Mouse (Mus musculus): Measurements from ENCODE around the gene Robo4. TPM values are rescaled to one million over a fixed set of nuclear protein-coding genes. Genes with fewer than 3 reads are reported as not detected.

Robo4 gene
- polyA plus RNA-seq, 1 experiment from 2014 or later = 18.9 TPM

GRCm38 (mm10) chr9:37435616-37436015 lies 33.9 kb downstream of the Robo4 start:
- no peak overlapping the region for H3K27ac ChIP-seq (ENCODE audit: low read length)
- no peak for ATAC-seq
- 14% methylated on average over 4 of the region's 4 CpGs for WGBS
- TF ChIP-seq CTCF (IDR thresholded peaks at IDR 0.05) (no peak), EP300 (IDR thresholded peaks at IDR 0.05) (no peak)
- H3K9ac ChIP-seq (replicated peaks; ENCODE audit: low read depth) = no peak overlapping the region
- H3K27me3 ChIP-seq (replicated peaks; ENCODE audit: insufficient read depth, low read length) = peaks cover 54% of the 10 kb centered on the region
- DNase-seq (ENCODE audit: low spot score) = no peak
- no peak overlapping the region for H3K4me2 ChIP-seq (replicated peaks; ENCODE audit: low read depth, low read length)
- no peak overlapping the region for H3K4me3 ChIP-seq (ENCODE audit: low read depth, low read length)
- no peaks in the 10 kb centered on the region for H3K36me3 ChIP-seq (ENCODE audit: insufficient read depth, low read length)
- no peaks in the 10 kb centered on the region for H3K9me3 ChIP-seq (ENCODE audit: low read length)
- peaks cover 3% of the 10 kb centered on the region; the same call in 1 of the 2 replicates for H3K4me1 ChIP-seq (ENCODE audit: insufficient read depth, low read depth, low read length)

GRCm38 (mm10) chr9:37437772-37438735 lies 36.4 kb downstream of the Robo4 start:
- WGBS = 35% methylated on average over 3 of the region's 3 CpGs
- Histone ChIP-seq H3K36me3 (ENCODE audit: insufficient read depth, low read length) (no peaks in the 10 kb centered on the region), H3K9me3 (ENCODE audit: low read length) (no peaks in the 10 kb centered on the region), H3K4me2 (replicated peaks; ENCODE audit: low read depth, low read length) (no peak overlapping the region), H3K4me3 (ENCODE audit: low read depth, low read length) (no peak overlapping the region), H3K9ac (replicated peaks; ENCODE audit: low read depth) (no peak overlapping the region), H3K27me3 (replicated peaks; ENCODE audit: insufficient read depth, low read length) (peaks cover 31% of the 10 kb centered on the region), H3K4me1 (ENCODE audit: insufficient read depth, low read depth, low read length) (no peaks in the 10 kb centered on the region), H3K27ac (ENCODE audit: low read length) (no peak overlapping the region)
- TF ChIP-seq EP300 (IDR thresholded peaks at IDR 0.05) = no peak
- TF ChIP-seq CTCF (IDR thresholded peaks at IDR 0.05) = no peak
- DNase-seq (ENCODE audit: low spot score) (no peak), ATAC-seq (no peak)

- no peak overlapping the region for H3K4me3 ChIP-seq (ENCODE audit: low read depth, low read length)
- ATAC-seq = no peak
These were observed 50.7 kb downstream of the Robo4 start for GRCm38 (mm10) chr9:37452401-37452800.

GRCm38 (mm10) chr9:37453328-37453727 lies 51.6 kb downstream of the Robo4 start:
- Histone ChIP-seq H3K27me3 (replicated peaks; ENCODE audit: insufficient read depth, low read length) (peaks cover 35% of the 10 kb centered on the region), H3K4me3 (ENCODE audit: low read depth, low read length) (no peak overlapping the region), H3K9ac (replicated peaks; ENCODE audit: low read depth) (no peak overlapping the region), H3K4me1 (ENCODE audit: insufficient read depth, low read depth, low read length) (no peaks in the 10 kb centered on the region), H3K4me2 (replicated peaks; ENCODE audit: low read depth, low read length) (no peak overlapping the region), H3K36me3 (ENCODE audit: insufficient read depth, low read length) (no peaks in the 10 kb centered on the region), H3K9me3 (ENCODE audit: low read length) (no peaks in the 10 kb centered on the region), H3K27ac (ENCODE audit: low read length) (no peak overlapping the region)
- DNase-seq (ENCODE audit: low spot score) (no peak), ATAC-seq (no peak)
- TF ChIP-seq CTCF (IDR thresholded peaks at IDR 0.05) (no peak), EP300 (IDR thresholded peaks at IDR 0.05) (no peak)
- 26% methylated on average over 4 of the region's 4 CpGs for WGBS

More at GRCm38 (mm10) chr9:37452401-37452800, 50.7 kb downstream of the Robo4 start:
- DNase-seq (ENCODE audit: low spot score) = no peak
- Histone ChIP-seq H3K27ac (ENCODE audit: low read length) (no peak overlapping the region), H3K4me2 (replicated peaks; ENCODE audit: low read depth, low read length) (no peak overlapping the region), H3K27me3 (replicated peaks; ENCODE audit: insufficient read depth, low read length) (peaks cover 27% of the 10 kb centered on the region), H3K9me3 (ENCODE audit: low read length) (no peaks in the 10 kb centered on the region), H3K36me3 (ENCODE audit: insufficient read depth, low read length) (no peaks in the 10 kb centered on the region), H3K4me1 (ENCODE audit: insufficient read depth, low read depth, low read length) (no peaks in the 10 kb centered on the region), H3K9ac (replicated peaks; ENCODE audit: low read depth) (no peak overlapping the region)
- TF ChIP-seq CTCF (IDR thresholded peaks at IDR 0.05) (no peak), EP300 (IDR thresholded peaks at IDR 0.05) (no peak)
- 5% methylated on average over 5 of the region's 5 CpGs for WGBS

- DNase-seq (ENCODE audit: low spot score) (no peak), ATAC-seq (no peak)
- Histone ChIP-seq H3K9ac (replicated peaks; ENCODE audit: low read depth) (no peak overlapping the region), H3K36me3 (ENCODE audit: insufficient read depth, low read length) (no peaks in the 10 kb centered on the region), H3K27ac (ENCODE audit: low read length) (no peak overlapping the region), H3K4me2 (replicated peaks; ENCODE audit: low read depth, low read length) (no peak overlapping the region), H3K4me3 (ENCODE audit: low read depth, low read length) (no peak overlapping the region), H3K9me3 (ENCODE audit: low read length) (no peaks in the 10 kb centered on the region), H3K27me3 (replicated peaks; ENCODE audit: insufficient read depth, low read length) (peaks cover 43% of the 10 kb centered on the region), H3K4me1 (ENCODE audit: insufficient read depth, low read depth, low read length) (no peaks in the 10 kb centered on the region)
- TF ChIP-seq CTCF (IDR thresholded peaks at IDR 0.05) (no peak), EP300 (IDR thresholded peaks at IDR 0.05) (no peak)
- 21% methylated on average over 6 of the region's 6 CpGs for WGBS
These were observed 52.4 kb downstream of the Robo4 start for GRCm38 (mm10) chr9:37454011-37454492.

- Histone ChIP-seq H3K4me3 (ENCODE audit: low read depth, low read length) (no peak overlapping the region), H3K9ac (replicated peaks; ENCODE audit: low read depth) (no peak overlapping the region), H3K4me1 (ENCODE audit: insufficient read depth, low read depth, low read length) (no peaks in the 10 kb centered on the region), H3K36me3 (ENCODE audit: insufficient read depth, low read length) (no peaks in the 10 kb centered on the region), H3K27me3 (replicated peaks; ENCODE audit: insufficient read depth, low read length) (peaks cover 51% of the 10 kb centered on the region), H3K4me2 (replicated peaks; ENCODE audit: low read depth, low read length) (no peak overlapping the region), H3K9me3 (ENCODE audit: low read length) (no peaks in the 10 kb centered on the region), H3K27ac (ENCODE audit: low read length) (no peak overlapping the region)
- no peak for ATAC-seq
- TF ChIP-seq EP300 (IDR thresholded peaks at IDR 0.05) (no peak), CTCF (IDR thresholded peaks at IDR 0.05) (no peak)
- WGBS = 39% methylated on average over 3 of the region's 3 CpGs
- no peak for DNase-seq (ENCODE audit: low spot score)
These were observed 53.3 kb downstream of the Robo4 start for GRCm38 (mm10) chr9:37454991-37455390.
